Mouse (Mus musculus) heart, adult 2 months (tissue): ENCODE results near the gene Get4.

Source experiments
- CTCF ChIP-seq: fragments of 200-600 bp; IDR thresholded peaks from 2 replicates; pipeline ENCODE4 v1.8.1; 2022; ENCODE audit warnings: antibody characterized with exemption, mild to moderate bottlenecking, moderate library complexity
- EP300 ChIP-seq: fragments of 200-500 bp; IDR thresholded peaks from 2 replicates; pipeline ENCODE4 v1.6.1; 2011; ENCODE audit warnings: low read depth, low read length, control low read depth; ENCODE audit not compliant: insufficient read depth
- POLR2A ChIP-seq: fragments of 200-500 bp; IDR thresholded peaks from 2 replicates; pipeline ENCODE4 v1.6.1; 2011; ENCODE audit warnings: mild to moderate bottlenecking, low read depth, low read length, control low read depth; ENCODE audit not compliant: insufficient read depth

DNA sequence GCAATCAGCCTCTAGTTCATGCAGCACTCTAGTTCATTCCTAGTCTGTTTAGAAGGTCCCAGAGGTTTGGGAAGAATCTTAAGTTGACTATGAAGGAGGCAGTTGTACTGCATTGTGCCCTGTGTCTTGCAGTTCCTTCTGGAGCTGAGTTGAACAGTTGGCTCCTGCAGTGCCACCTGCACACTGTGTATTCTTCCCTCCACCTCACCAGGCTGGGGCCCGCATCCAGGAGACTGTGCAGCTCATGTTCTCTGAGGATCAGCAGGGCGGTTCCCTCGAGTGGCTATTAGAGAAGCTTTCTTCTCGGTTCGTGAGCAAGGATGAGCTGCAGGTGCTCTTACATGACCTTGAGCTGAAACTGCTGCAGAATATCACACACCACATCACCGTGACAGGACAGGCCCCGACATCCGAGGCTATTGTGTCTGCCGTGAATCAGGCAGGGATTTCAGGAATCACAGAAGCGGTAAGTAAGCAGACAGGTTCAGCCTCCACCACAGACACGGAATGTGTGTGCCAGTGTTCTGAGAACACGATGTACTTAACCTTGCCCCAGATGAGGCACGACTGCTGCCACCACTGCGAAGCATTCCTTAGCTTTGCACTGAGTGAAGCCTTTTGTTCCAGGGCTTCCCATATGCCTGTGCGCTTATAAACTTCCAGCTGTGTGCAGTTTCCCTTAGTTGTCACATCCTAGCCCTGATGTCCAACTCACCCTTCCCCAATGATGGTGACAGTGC lies 10.9 kb upstream of the Get4 start:
- TF ChIP-seq CTCF (no peak), EP300 (peak; percentile 64; the same call in 1 of the 2 replicates), POLR2A (no peak)
